Mouse (Mus musculus) right cerebral cortex, postnatal 36 days (tissue): ENCODE data around the gene Evpl.

Source experiments
- DNase-seq, 2 experiments: peaks; one replicate each; pipeline ENCODE4 v3.0.0; 2022; ENCODE audit warnings: low spot score in 2 of 2, mixed read lengths in 1 of 2

Evpl gene

DNA sequence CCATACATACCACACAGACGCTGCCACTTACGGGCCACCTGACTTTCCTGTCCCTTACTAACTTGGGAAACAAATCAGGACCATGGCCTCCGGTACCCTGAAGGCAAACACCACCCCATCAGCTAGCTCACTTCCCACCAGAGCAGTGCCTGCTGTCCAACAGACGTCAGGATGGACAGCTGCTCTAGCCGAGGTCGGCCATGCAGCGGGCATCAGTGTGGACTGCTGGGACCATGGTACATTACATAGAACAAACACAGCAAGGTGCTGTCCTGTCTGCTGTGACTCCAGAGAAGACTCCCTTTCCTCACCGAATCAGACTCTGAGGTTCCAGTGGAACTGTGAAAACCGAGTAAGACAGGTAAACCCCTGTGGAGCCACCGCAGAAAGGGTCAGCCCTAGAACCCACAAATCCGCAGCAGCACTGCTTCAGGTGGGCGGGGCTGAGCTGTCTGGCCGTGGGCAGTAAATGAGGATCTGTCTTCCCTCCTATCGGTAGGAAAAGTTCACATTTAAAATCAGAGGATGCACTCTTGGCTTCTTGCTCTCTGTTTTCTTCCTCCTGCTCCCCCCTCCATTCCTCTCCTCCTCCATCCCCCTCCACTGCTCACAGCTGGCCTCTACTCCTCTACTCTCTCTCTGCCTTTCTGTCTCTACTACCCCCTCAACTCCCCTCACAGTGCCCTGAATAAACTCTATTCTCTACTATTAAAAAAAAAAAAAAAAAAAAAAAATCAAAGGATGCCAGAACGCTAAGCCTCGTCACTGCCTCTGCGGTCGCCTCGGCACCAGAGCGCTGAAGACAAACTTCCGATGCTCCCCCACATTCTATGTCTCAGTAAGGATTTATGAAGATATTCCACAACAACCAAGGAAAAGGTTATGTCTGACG, 17.5 kb upstream of the Evpl start:
- no peak for DNase-seq

DNA sequence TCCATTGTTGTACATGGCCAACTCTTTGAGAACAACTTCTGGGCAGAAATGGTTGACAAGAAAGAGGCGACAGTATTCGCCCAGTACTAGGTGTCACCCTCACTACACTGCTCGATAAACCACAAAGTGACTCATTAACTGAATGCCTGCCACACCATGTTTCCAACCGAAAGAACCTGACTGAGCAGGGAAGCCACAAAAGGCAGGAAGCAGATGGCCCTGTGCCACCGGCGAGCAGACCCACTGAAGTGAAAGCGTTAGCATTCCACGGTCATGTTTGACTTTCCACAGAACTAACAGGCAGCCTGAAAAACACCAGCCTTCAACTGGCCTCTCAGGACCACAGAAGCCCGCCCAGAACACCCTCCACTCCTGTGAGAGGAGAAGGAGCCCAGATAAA, 16.8 kb upstream of the Evpl start:
- DNase-seq: no peak

DNA sequence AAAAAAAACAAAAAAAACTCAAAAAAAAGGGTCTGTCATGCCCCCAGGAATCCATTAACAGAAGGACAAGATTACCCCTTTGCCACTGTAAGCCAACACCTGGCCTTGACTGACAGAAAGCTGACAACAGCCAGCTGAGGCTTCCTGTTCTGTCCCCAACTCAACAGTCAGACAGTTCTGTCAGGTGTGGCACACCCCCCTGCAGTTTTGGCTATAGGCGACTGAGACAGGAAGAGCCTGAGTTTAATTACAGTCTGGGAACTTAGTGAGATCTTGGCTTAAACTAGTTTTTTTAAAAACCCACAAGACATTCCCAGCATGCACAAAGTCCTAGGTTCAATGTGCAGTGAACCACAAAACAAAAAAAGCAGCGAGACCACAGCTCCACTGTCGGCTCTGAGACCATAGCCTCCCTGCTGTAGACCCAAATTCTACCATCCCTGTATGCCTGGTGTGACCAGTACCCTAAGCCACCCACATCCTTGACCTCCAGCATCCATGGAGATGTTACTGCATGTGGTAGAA, 15.3 kb upstream of the Evpl start:
- no peak for DNase-seq

DNA sequence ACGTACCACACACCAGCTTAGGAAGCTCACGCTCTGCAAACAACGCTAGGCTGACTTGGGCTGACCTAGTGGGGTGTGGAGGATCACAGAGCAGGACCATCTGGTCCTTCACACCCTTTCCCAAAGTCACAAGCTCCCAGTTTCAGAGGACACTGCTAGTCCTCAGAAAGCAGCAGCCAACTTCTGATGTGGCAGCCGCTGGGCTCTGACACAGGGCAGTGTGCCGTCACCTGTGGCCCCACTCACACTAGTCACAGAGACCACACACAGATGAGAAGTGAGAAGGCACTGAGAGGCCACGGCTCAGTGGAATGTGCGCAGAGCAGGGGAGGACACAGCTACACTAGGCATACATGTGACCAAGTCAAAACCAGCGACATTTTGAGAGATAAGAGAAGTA, 13.0 kb upstream of the Evpl start:
- no peak for DNase-seq

DNA sequence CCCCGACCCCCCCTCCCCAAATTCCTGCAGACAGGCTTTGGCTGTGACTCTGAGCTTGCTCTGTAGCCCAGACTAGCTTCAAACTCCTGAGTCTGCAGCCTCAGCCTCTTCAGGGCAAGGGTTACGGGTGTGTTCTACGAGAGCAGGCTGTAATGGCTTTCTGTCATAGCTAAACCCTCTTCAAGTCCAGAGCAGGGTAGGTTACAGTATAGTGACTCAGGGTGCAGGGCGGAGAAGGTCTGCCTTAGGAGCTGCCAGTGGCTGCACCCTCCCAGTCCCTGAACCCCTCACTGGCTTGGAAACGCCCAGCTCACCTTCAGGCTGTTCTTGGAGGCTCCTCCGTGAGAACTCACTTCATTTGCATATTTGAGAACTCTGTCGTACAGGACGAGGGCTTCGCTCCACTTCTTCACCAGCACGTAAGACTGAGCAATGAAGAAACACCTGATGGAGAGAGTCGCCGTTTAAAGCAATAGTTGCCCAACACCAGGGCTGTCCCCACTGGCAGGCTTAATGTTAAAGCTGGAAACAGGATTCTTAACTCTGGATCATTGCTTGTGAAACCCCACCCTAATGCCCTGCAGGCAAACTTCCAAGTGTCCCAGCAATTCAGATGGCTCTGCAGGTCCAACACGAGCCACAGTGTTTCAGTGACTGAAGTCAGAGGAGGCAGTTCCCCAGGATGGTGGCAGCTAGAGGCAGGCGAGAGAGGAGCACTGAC, 9.8 kb upstream of the Evpl start:
- no peak for DNase-seq

DNA sequence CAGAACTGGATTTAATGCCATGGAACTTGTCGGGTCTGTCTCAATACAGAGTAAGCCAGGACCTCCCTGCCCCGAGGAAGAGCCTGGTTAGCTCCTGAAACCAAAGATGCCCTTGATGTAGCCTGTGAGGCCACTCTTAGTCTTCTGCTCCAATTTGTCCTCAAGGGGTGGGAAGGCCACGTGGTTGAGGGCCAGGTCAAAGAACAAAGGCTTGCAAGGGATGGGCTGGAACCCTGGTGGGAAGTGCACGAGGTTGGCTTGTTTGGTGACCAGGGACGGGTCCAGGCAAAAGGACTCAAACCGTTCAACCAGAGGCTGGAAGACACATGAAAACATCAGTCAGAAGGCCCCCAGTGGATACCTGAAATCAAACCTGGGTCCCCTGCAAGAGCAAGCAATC, 7.7 kb upstream of the Evpl start:
- no peak for DNase-seq

DNA sequence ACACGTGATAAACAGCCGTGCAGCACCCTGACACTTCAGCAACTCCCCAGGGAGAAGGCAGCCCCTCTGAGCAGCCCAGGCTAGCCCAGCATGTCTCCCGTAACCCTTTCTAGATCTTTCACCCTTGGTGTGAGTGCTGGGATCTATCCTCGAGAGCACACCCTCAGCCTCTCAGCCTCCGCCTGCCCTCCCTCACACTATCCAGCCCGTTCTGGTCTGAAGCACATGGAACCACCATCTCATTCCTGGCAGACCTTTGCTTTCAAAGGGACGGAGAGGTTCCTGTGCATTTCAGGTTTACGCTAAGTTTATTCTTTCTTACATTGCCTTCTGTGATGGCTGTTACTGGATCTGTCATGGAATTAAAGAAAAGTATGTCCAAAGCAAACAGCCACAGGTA, 6.7 kb upstream of the Evpl start:
- DNase-seq: no peak

DNA sequence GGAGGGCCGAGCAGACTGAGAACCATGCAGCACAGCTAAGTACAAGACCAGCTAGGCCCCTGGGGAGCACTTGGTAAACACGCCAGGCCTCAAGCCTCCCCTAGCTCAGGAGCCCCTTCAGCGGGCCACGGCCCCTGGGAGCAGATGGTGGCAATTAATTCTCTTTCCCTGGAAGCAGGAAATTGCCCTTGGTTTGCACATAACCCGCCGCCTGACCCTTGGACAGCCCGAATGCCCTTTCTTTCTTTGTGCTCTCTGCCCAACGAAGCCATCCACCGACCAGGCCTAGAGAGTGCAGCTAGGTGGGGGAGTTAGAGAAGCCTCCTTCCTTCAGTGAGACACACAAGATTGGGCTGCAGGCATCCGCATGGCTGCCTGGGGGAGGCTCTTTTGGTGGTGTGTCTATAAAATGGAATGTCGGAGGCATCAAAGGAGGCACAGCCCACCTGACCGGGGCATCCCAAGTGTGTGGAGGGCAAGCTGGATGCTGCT, 3.9 kb upstream of the Evpl start:
- DNase-seq: no peak

DNA sequence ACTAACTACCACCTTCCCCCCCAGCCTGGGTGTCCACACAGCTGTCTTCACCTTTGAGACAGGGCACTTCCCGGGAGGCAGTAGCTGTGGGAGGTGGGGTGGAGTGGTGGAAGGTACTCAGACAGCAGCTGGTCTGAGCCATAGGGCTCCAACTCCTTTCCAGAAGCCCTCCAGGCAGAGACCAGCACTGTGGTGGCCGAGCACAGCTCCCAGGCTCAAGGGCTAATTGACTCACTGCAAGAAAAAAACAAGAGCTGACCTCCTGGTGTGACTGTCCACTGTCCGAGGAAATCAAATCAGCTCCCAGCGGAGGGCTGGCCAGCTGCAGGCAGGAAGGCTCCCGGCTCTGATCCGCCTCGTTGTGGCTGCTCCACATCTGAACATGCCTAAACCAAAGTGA, 1.9 kb upstream of the Evpl start:
- no peak for DNase-seq

DNA sequence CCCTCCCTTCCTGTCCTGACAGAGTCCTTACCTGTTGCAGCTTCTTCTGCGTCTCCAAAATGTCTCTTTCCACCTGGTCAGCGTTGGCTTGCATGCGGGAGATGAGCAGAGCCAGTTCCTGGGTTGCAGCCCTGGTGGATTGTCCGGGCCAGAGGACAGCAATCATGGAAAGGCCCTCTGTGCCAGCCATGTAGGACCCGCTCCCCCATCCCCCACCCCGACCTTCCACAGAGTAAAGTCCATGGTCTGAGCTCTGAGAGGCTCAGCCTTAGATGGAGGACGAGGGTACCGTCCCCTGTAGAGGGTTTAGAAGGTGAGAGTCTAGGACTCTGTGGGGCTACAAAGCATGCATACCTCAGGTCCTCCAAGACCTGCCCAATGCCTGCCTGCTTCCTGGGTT, 3.0 kb downstream of the Evpl start:
- DNase-seq: no peak

DNA sequence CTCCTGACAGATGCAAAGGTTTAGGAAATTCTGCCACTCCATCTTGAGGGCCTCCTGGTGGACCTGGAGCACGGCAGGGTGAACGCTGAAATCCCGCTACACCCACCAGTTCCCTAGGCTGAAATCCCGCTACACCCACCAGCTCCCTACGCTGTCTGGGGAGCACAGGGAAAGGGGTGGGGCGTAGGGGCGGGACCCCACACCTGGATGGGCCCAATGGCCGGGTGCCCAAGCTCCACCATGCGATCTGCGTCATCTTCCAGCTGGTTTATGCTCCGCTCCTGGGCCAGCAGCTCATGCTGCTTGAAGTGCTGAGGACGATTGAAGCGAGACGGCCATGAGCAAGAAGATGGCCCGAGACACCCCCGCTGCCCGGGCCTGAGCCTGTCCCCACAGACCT, 5.5 kb downstream of the Evpl start:
- no peak for DNase-seq

DNA sequence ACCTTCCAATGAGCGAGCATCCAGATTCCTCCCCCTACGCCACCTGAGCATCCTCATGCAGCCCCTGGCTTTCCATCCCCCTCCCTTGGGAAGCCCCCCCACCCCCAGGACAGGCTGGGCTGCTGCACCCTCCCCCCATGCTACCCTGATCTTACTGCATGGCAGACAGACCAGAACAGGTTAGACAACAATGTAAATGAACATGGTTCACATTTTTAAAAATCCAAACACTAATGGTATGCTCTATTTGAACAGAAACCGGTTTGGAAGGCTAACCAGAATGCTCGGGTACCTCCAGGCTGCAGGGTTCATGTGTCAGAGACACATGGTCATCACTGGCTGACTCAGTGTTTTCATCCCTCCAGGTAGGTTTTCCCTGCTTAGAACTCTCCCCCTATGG, 9.2 kb downstream of the Evpl start:
- no peak for DNase-seq

DNA sequence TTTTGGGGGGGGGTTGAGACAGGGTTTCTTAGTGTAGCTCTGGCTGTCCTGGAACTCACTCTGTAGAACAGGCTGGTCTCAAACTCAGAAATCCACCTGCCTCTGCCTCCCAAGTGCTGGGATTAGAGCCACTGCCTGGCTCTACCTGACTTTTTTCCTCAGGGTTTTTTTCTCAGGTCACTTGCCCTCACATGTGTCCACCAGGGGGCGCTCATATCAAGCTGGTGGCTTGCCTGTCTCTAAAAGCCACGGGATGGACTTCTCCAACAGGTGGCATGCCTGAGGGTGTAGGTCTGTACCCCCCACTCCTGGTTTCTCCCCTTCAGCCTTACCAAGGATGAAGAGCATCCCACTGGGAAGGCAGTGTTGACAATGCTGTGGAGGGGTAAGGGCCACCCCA, 11.5 kb downstream of the Evpl start:
- DNase-seq: peak; percentile 28 to 37

DNA sequence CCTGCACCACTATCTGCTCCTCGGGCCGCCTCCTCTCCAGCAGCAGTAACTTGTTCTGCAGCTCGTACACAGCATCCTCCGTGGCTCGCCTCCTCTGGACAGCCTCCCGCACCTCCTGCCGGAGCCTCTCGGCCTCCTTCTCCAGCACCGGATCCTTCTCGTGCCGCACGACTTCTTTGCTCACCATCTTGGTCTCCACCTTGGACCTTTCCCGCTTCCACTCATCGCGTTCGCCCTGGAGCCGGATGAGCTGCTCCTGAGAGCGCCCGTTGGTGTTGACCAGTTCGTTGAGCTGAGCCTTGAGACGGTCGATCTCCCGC, 15.2 kb downstream of the Evpl start:
- DNase-seq: no peak

DNA sequence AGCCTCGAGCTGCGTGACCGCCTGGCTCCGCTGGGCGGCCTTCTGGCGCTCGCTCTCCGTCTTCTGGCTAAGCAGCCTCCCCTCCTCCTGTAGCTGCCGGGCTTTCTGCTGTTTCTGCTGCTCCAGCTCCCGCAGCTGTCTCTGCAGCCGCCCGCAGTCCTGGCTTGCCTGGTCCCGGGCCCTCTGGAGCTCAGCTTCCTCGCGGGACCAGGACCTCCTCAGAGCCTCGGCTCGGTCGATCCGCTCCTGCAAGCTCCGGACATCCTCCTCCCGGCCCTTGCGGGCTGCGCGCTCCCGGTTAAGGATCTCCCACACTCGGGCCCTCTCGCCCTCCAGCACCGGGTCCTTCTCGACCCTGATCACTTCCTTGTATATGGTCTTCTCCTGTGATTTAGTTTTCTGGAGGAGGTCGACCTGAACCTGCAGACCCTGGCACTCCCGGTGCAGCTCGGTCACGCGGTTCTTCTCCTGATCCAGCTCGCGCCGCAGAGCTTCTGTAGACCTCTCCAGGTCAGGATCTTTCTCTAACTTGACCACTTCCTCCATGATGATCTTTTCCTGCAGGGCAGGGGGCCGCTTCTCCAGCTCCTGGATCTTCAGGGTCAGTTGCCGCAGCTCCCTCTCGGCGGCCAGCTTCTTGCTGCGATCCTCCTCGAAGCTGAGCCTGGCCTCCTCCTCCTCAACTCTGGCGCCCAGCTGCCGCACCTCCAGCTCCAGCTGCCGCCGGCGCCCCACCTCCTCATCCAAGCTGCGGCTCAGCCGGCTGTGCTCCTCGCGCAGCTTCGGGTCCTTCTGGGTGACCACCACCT, 15.7 kb downstream of the Evpl start:
- DNase-seq: no peak

DNA sequence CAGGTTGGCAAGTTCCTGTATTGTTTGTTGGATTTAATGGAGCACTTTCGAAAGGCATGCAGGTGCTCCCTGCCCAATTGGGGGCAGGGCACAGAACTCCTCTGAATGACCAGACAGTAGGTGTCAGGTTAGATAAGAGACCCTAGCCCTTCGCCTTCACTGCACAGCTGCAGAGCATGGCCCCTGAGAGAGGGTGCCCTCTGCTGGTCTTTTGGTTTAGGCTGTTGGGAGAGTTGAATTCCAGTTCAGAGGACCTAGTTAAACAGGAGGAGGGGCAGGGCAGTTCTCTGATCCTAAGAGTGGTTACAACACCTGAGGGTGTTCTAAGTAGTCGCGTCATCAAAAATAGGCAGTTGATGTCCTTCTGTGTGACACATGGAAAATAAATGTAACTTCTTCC, 18.0 kb downstream of the Evpl start:
- DNase-seq: no peak

DNA sequence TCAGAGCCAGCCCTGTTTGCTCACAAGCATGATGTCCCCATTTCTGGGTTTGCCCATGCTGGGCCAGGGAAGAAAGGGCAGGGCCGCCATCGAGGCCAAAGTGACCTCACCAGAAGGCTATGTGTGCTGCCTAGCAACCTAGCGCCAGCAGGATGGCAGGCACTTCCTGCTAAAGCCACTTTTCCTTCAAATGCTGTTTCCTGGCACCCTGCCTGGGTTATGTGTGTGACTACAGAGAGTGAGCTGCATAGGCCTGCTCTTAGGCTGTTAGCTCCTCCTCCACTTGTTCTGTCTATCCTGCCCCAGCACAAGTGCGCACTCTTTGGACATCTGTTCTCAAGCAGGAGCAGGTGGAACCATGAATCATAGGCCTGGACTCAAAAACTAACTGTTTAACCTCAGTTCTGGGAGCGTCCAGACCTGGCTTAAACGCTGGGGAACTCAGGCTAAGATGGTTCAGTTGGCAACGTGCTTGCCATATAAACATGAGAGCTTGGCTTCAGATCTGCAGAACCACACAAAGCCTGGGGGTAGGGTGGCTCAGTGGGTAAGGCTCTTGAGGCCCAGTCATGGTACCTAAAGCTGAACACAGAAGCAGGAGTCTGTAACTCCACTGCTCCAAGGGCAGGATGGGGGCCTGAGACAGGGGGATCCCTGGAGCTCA, 19.0 kb downstream of the Evpl start:
- DNase-seq: peak; percentile 68 to 78

DNA sequence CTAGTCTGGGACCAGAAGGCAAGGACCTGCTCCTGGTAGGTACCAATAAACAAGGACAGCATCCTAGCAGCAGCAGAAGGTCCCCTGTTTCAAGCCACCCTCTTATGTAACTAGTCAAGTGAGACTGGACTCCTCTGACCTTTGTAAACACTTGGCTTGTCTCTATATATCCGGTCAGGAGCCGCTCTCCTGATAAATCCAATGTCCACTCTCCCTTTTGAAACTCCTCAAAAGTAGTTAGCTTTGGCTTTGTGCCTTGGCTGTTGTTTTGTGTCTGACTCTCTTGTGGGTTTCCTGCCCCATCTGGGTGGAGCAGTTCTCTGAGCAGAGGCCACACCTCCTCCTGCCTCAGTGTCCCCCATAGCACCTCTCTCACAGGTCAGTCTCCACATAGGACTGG, 19.6 kb downstream of the Evpl start:
- DNase-seq: no peak

DNA sequence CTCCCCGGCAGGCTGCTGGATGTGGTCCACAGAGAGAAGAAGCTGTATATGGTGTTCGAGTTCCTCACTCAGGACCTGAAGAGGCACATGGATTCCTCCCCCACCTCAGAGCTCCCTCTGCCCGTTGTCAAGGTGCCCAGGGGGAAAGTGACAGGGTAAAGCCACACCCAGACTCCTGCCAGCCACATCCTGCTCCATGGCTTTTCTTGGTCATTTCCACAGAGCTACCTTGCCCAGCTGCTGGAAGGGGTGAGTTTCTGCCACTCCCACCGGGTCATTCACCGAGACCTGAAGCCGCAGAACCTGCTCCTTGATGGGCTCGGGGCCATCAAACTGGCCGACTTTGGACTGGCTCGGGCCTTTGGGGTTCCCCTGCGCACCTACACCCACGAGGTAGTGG, 21.3 kb downstream of the Evpl start:
- DNase-seq: no peak

DNA sequence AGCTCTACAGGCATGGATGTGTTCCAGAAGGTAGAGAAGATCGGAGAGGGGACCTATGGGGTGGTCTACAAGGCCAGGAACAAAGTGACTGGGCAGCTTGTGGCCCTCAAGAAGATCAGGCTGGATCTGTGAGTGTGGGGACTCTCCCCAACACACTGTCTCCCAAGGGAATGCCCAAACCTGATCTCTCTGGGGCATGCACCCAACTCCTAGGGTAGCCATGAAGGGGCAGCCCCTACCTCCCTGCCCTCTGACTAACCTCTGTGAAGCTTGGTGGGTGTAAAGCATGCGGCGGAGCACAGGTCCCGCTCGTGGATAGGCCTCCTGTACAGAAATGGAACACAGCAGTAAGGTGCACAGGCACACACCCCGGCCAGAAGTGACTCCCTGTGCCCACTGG, 21.9 kb downstream of the Evpl start:
- no peak for DNase-seq

DNA sequence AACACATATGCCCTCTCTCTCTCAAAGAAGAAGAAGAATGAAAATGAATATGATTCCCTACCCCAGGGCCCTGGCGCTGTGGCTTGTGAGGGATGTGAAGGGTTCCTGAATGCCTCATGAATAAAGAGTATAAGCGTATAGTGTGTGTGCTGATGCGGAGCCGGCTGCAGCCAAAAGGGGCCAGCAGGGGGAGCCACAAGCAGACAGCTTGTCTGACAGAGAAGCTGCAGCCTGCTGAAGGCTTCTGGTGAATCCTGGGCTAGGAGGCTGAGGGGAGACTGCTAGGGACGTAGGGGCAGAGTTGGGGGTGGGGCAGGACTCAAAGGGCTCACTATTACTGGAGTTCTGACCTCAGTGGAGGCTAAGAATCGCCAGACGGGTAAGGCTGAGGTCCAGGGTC, 22.7 kb downstream of the Evpl start:
- no peak for DNase-seq
